Mouse (Mus musculus): ENCODE data around the gene Olfr739. TPM values are rescaled to one million over a fixed set of nuclear protein-coding genes. Genes with fewer than 3 reads are reported as not detected.

Olfr739 gene
- not detected for total RNA-seq (2022)

- DNase-seq (ENCODE audit: low spot score in 2 of 2), result no peak
Measured at GRCm38 (mm10) chr14:50418326-50418725, at the start of gene Olfr739. Olfr739 (plus strand) TSS chr14:50418626.

- DNase-seq (ENCODE audit: low spot score in 2 of 2), result no peak
Measured at GRCm38 (mm10) chr14:50380863-50381262, 37.6 kb upstream of the Olfr739 start, which contains the start of gene Olfr736. Olfr736 (plus strand) TSS chr14:50381163.

- DNase-seq (ENCODE audit: low spot score in 2 of 2), result no peak
Measured at GRCm38 (mm10) chr14:50407268-50407667, 11.2 kb upstream of the Olfr739 start, which contains the start of gene Olfr738. Olfr738 (plus strand) TSS chr14:50407568.

DNA sequence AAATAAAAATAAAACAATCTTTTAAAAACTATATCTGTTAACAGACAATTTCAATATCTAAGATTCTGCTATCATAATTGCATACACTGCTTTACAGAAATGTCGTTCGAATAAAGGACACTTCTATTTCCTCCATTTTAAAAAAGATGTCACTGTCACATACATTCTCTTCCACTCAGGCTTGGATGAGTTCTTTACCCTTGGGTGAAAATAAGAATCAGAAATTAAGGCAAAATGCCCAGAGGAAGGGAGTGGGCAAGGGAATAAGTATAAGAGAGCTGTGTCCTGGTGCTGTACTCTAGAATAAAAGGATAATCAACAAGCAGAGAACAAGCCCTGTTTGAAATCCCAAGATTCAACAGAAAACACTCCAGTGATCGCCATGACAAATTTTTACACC lies 26.8 kb downstream of the Olfr739 start, which contains the start of gene Olfr740:
Olfr740 (plus strand) TSS at position 301 of the 400 bp plus-strand sequence.
- no peak for DNase-seq (ENCODE audit: low spot score in 2 of 2)

GRCm38 (mm10) chr14:50472438-50472837 lies 54.0 kb downstream of the Olfr739 start, which contains the start of gene Olfr741:
Olfr741 (plus strand) TSS chr14:50472738.
- no peak for DNase-seq (ENCODE audit: low spot score in 2 of 2)

Other genes starting within 250 kb of the Olfr739 start
- not detected for gene Olfr730, start 230.4 kb upstream of the Olfr739 start, total RNA-seq (2022)
- not detected for gene Olfr731, start 176.8 kb upstream of the Olfr739 start, total RNA-seq (2022)
- gene Olfr732, start 134.4 kb upstream of the Olfr739 start, total RNA-seq (2022), result not detected
- not detected for gene Olfr733, start 117.1 kb upstream of the Olfr739 start, total RNA-seq (2022)
- not detected for gene Olfr734, start 91.9 kb upstream of the Olfr739 start, total RNA-seq (2022)
- gene Olfr735, start 69.8 kb upstream of the Olfr739 start, total RNA-seq (2022), result not detected
- gene Tlr11, start 60.7 kb upstream of the Olfr739 start, total RNA-seq (2022), result not detected
- not detected for gene Olfr736, start 37.5 kb upstream of the Olfr739 start, total RNA-seq (2022)
- gene Olfr738, start 11.1 kb upstream of the Olfr739 start, total RNA-seq (2022), result not detected
- not detected for gene Olfr740, start 26.9 kb downstream of the Olfr739 start, total RNA-seq (2022)
- gene Olfr741, start 54.1 kb downstream of the Olfr739 start, total RNA-seq (2022), result not detected
- not detected for gene Olfr742, start 85.0 kb downstream of the Olfr739 start, total RNA-seq (2022)
- gene Olfr743, start 103.2 kb downstream of the Olfr739 start, total RNA-seq (2022), result not detected
- gene Olfr744, start 196.3 kb downstream of the Olfr739 start, total RNA-seq (2022), result not detected
- gene Olfr745, start 220.8 kb downstream of the Olfr739 start, total RNA-seq (2022), result not detected
- not detected for gene Olfr746, start 228.5 kb downstream of the Olfr739 start, total RNA-seq (2022)